Comparison of ENCODE assay signal across 10 mouse cellular contexts in the genomic region with DNA sequence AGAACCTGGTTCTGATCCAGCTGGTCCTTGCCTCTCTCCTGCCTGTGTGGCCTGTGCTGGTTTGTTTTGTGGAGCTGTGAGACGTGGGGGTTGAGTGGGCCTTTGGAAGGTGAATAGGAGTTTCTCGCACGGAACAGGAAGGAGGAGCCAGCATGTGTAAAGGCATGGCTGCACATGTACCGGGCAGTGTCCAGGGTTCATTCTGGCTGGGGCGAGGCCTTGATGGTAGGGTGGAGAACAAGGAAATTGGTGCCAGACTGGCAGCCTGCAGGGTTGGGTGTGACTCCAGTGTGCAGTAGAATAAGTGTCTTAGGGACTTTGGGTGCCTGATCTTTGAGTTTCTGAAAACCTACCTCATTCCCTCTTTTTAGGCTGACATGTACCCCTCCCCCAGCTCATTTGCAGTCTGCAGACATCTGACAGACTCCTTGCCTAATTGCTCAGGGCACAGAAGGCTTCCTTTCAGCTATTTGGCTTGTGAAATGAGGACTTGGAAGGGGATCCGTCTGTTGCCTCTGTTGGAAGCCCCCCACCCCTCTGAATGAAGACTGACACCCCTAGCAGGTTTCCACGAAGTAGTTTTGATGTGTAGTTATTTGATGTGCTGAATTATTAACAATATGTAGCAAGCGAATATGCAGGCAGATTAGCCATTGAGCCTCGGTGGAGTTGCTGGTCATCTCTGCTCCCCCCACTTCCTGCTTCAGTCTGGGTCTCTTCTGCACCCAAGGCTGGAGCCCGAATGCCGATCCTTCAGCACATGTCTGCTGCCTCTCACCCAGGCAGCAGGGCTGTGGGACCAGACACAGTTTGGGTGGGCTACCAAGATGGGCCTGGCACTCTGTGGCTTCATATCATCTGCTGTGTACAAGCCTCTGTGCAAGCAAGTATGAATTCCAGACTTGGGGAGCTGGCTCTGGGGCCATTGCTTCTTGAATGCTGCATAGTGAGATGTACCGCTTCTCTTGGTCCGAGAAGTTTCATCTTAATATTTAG. TPM values are rescaled to one million over a fixed set of nuclear protein-coding genes. Genes with fewer than 3 reads are reported as not detected.
DNase-seq lines count a peak whose midpoint lies in the region; ATAC-seq lines count a peak whose summit lies in the region.
"Had no signal": no experiment of that assay in that cellular context is flagged by ENCODE, and none has a peak within 500 bp of the region (broad histone marks: within the 10 kb centered on the region; RNA-seq: fewer than 3 reads in every experiment).

No protein-coding gene starts in this region.

- 64% methylated on average over 13 of the region's 13 CpGs for WGBS in forebrain, embryonic 11.5 days

- no peaks in the 10 kb centered on the region for H3K27me3 ChIP-seq in forebrain, embryonic 11.5 days (ENCODE audit: control insufficient read depth, insufficient read depth, low read length)
- H3K27me3 ChIP-seq: liver, embryonic 13.5 days; neural tube, embryonic 12.5 days had no signal

- no peaks in the 10 kb centered on the region for H3K9me3 ChIP-seq in forebrain, embryonic 11.5 days (ENCODE audit: control insufficient read depth, low read length)
- H3K9me3 ChIP-seq: heart, embryonic 13.5 days; liver, embryonic 13.5 days; neural tube, embryonic 12.5 days had no signal

- peak; percentile 52 to 60 for DNase-seq in layer of hippocampus, postnatal 10 days (ENCODE audit: low spot score in 2 of 2)
- no peak for DNase-seq in layer of hippocampus, adult 8-10 months (ENCODE audit: low spot score in 2 of 2)
- peak; percentile 78 for DNase-seq in brain, embryonic 18.5 days (ENCODE audit: low read depth, low spot score)
- no peak for DNase-seq in forebrain, embryonic 11.5 days (ENCODE audit: low spot score)
- DNase-seq in kidney, postnatal 14 days = peak; percentile 43
- no peak for DNase-seq in heart, adult 8-10 months (ENCODE audit: low spot score)
- DNase-seq: liver, embryonic 13.5 days had no signal

- H3K27ac ChIP-seq in forebrain, embryonic 11.5 days (ENCODE audit: low read depth, low read length) = no peak overlapping the region
- H3K27ac ChIP-seq: heart, embryonic 13.5 days; liver, embryonic 13.5 days; neural tube, embryonic 12.5 days had no signal

- no peaks in the 10 kb centered on the region for H3K36me3 ChIP-seq in forebrain, embryonic 11.5 days (ENCODE audit: control insufficient read depth, insufficient read depth, low read length)
- H3K36me3 ChIP-seq: heart, embryonic 13.5 days; liver, embryonic 13.5 days; neural tube, embryonic 12.5 days had no signal

- peak; percentile 53; the same call in 1 of the 2 replicates for ATAC-seq in forebrain, embryonic 11.5 days (replicated peaks; ENCODE audit: low FRiP score)
- no peak for ATAC-seq in CD4-positive, CD25-positive, alpha-beta regulatory T cell, adult 4 months

- H3K4me1 ChIP-seq in forebrain, embryonic 11.5 days (replicated peaks; ENCODE audit: control insufficient read depth, insufficient read depth, low read length) = no peaks in the 10 kb centered on the region; the same call in 1 of the 2 replicates
- H3K4me1 ChIP-seq: heart, embryonic 13.5 days; liver, embryonic 13.5 days had no signal

- H3K4me3 ChIP-seq in forebrain, embryonic 11.5 days (ENCODE audit: low read depth, low read length) = no peak overlapping the region
- H3K4me3 ChIP-seq: heart, embryonic 13.5 days; liver, embryonic 13.5 days; neural tube, embryonic 12.5 days had no signal

- H3K4me2 ChIP-seq in forebrain, embryonic 11.5 days (ENCODE audit: low read depth, low read length, severe bottlenecking) = no peak overlapping the region
- H3K4me2 ChIP-seq: heart, embryonic 13.5 days; liver, embryonic 13.5 days; neural tube, embryonic 12.5 days had no signal

- H3K9ac ChIP-seq in forebrain, embryonic 11.5 days (ENCODE audit: low read length) = no peak overlapping the region
- H3K9ac ChIP-seq: heart, embryonic 13.5 days; liver, embryonic 13.5 days; neural tube, embryonic 12.5 days had no signal

RNA-seq across cellular contexts. Expression of a gene that starts 20.4 kb away (rescaled TPM):
- 10 to 100 TPM; 16.5 to 18.4 TPM for total RNA-seq in layer of hippocampus, postnatal 10 days (2021)
- 10 to 100 TPM; 22.4 to 42.6 (median 30.3) TPM for total RNA-seq in layer of hippocampus, adult 8-10 months (2022)
- 0.03 and 0.07 TPM in 2 replicates for polyA plus RNA-seq in forebrain, embryonic 11.5 days (2014; fragmentation: Nextera tagmentation; extraction: Ambion mirVana)
- under 1 TPM in 1 of 4 experiments, not detected in 3; 0.25 TPM for total RNA-seq in heart, adult 8-10 months (2022)
- 1 to 10 TPM; 2.4 to 4.2 TPM for polyA plus RNA-seq in CD4-positive, CD25-positive, alpha-beta regulatory T cell, adult 4 months (2017; shearing (Covaris generic))
- polyA plus RNA-seq: heart, embryonic 13.5 days; liver, embryonic 13.5 days had no signal

Comparison
In these comparisons a context has a peak if more than half of its experiments do, and no peak if none do; other contexts are left out.
1. DNase-seq: peak in layer of hippocampus, postnatal 10 days (2 of 2), brain, embryonic 18.5 days (single experiment) and kidney, postnatal 14 days (single experiment); none in layer of hippocampus, adult 8-10 months (0 of 2), forebrain, embryonic 11.5 days (single experiment) and heart, adult 8-10 months (single experiment).
2. RNA of a gene that starts 20.4 kb away (total RNA-seq): 22.4 to 42.6 TPM in layer of hippocampus, adult 8-10 months and 16.5 to 18.4 TPM in layer of hippocampus, postnatal 10 days; 0.25 TPM in heart, adult 8-10 months; every median in the first group is over 10 times any median in the second.